Mouse (Mus musculus) brain, embryonic 14.5 days (tissue): ENCODE results near the gene Ess2. TPM values are rescaled to one million over a fixed set of nuclear protein-coding genes. Genes with fewer than 3 reads are reported as not detected.
A peak's percentile ranks its signal among the peaks of the same experiment; 100 is the strongest.

Source experiments
- DNase-seq: peaks from one replicate; pipeline ENCODE4 v3.0.0-alpha.2; 2011; ENCODE audit warnings: low read depth
- CTCF ChIP-seq: fragments of 200-500 bp; IDR thresholded peaks from 2 replicates; pipeline ENCODE4 v1.5.1; 2012; ENCODE audit warnings: inconsistent platforms, mild to moderate bottlenecking, moderate library complexity, borderline replicate concordance; ENCODE audit not compliant: insufficient read depth, insufficient read length; ENCODE audit errors: extremely low read depth
- POLR2A ChIP-seq: fragments of 200-500 bp; IDR thresholded peaks from 2 replicates; pipeline ENCODE4 v1.6.1; 2012; ENCODE audit warnings: mild to moderate bottlenecking, inconsistent platforms, borderline replicate concordance; ENCODE audit not compliant: poor library complexity, insufficient read depth, insufficient read length, severe bottlenecking; ENCODE audit errors: extremely low read depth
- polyA plus RNA-seq: library from polyadenylated mRNA; depleted of rRNA; stranded (reverse); fragments of >200 nt; gene quantifications from 2 replicates; pipeline ENCODE4 v1.2.3, GENCODE M21; 2012

The Ess2 gene
- polyA plus RNA-seq, 1 experiment = 51.9 TPM

DNA sequence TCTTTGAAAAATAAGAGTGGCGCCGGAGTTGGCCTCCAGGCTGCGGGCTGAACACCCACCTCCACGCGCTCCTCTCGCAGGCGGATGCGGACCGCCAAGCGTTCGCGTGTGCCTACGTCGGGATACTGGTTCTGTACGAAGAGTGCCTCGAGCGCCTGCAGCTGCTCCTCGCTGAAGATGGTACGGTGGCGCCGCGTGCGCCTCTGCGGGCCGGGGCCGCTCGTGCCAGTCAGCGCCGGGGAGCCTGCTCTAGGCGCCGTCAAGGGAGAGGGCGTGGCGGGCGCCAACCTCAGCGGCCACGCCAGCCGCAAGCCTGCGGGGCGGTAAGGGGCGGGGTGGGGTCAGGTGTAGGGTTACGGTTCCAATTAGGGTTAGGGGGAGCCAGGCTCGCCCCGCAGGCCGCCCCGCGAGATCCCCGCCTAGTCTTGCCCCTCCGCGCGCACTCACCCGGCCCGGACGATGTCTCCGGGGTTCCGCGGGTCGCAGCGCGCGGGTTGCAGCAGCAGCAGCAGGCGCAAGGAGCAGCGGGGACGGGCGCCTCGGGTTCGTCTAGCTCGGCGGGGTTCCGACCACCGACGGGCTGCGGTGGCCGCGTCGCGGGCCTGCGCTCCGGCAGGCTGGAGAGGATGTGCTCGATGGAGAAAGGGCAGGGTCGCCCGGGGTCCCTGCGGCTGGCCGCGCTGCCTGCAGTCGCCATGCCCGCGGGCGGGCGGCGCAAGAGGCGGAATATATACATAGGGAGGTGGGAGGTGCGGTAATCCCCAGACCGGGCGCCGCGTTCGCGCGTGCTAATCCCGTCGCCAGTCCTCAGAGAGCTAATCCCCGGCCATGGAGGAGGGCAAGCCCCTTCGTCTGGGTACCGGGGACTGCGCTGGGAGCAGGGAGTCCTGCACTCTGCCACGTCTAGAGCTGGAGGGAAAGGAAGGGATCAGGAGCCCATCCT, 3.4 kb upstream of the Ess2 start, which contains the start of gene Gsc2:
Gsc2 (minus strand) TSS at position 753 of the 943 bp plus-strand sequence.
- DNase-seq = peak; percentile 29
- TF ChIP-seq CTCF (no peak), POLR2A (no peak)

- DNase-seq = no peak
- TF ChIP-seq POLR2A = no peak
- TF ChIP-seq CTCF = no peak
These were observed 12.7 kb downstream of the Ess2 start, which contains the start of the genes Dgcr2 and Tssk2 for GRCm38 (mm10) chr16:17898462-17898861. Dgcr2 (minus strand) TSS chr16:17898562. Tssk2 (plus strand) TSS chr16:17898637.

DNA sequence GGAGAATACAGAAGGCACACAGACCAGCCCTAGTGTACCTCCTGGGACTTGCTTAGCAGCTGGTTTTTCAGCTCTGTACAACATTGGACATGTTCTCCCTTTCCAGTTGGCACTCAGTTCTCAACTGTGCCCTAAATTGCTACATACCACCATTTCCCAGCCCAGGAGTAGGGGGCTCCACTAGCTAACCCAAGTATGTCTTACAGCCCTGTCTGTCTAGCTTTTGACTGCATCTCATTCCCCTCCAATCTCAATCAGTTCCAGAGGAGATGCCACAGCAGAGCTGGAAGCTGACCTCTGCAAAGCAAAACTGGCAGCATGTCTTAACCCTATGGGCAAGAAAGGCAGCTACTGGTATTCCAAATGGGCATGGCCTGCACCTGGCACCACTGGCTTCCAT, 15.1 kb downstream of the Ess2 start:
- no peak for TF ChIP-seq POLR2A
- TF ChIP-seq CTCF = no peak

GRCm38 (mm10) chr16:17893923-17894322, 17.2 kb downstream of the Ess2 start, which contains the start of gene Tssk1:
Tssk1 (plus strand) TSS chr16:17894223.
- TF ChIP-seq POLR2A (no peak), CTCF (no peak)
- DNase-seq = no peak

More for the DNA sequence above, 15.1 kb downstream of the Ess2 start:
- no peak for DNase-seq

DNA sequence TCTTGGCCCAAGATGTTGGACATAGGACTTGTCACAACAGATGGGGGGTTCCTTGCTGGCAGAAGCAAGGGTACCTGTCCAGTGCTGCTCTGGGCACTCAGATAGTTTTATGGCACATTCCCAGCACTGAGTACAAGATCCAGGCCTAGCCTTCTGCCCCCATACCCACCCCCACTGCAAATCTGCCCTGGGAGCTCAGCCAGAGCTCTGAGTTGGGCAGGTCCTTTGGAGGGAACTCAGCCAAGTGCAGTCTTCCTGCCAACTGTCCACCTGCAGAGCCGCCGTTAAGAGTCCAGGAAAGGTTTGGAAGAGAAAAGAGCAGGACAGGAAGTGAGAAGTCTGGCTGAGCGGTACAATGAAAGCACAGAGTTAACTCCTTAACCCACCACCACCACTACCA, 18.5 kb downstream of the Ess2 start:
- DNase-seq = peak; percentile 16
- TF ChIP-seq POLR2A (no peak), CTCF (no peak)

DNA sequence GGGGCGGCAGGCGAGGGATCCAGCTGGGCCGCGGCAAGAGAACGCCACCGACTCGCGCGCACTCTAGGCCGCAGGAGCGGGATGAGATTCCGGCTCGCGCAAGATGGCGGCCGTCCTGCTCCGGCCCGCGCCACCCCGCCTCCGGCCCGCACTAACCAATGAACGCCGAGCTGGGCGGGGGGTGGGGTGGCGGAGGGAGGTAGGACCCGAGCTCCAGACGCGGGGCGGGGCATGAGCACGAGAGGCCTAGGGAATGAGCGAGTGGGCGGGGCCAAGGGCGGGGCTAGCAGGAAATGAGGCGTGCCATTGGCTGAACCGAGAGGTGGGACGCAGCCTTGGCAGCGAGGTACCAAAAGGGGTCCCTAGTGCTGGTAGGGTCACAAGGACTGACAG, 19.6 kb downstream of the Ess2 start, which contains the start of gene Gm20518:
Gm20518 (minus strand) TSS at position 105 of the 393 bp plus-strand sequence.
- TF ChIP-seq CTCF = peak; percentile 10; the same call in 1 of the 2 replicates
- TF ChIP-seq POLR2A = peak; percentile 96
- peak; percentile 99 for DNase-seq

GRCm38 (mm10) chr16:17890917-17891566, 20.1 kb downstream of the Ess2 start:
- TF ChIP-seq POLR2A = no peak
- TF ChIP-seq CTCF = no peak

GRCm38 (mm10) chr16:17890342-17890727, 20.8 kb downstream of the Ess2 start:
- peak; percentile 6 for DNase-seq
- TF ChIP-seq POLR2A (no peak), CTCF (no peak)

More at GRCm38 (mm10) chr16:17890917-17891566, 20.1 kb downstream of the Ess2 start:
- peak; percentile 81 for DNase-seq

- TF ChIP-seq POLR2A (no peak), CTCF (no peak)
- DNase-seq = no peak
These were observed 21.3 kb downstream of the Ess2 start for GRCm38 (mm10) chr16:17889689-17890341.

DNA sequence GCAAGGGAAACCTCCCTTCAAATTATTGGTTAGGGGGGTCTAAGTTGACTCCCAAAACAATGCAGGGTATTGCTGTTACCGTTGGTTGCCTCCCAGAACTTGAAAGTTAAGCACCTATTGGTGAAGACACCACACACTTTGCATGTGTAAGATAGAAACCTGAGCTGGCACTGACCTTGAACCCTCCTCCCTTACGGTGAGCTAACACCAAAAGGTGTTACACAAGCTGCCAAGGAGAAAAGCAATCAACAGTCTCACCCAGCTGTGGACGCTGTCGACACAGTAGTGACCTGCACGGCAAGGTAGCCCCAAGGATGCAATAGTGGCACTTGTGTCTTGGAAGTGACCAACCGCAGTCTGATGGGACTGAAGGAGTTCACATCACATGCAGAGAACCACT, 27.0 kb downstream of the Ess2 start:
- DNase-seq = no peak
- no peak for TF ChIP-seq POLR2A
- TF ChIP-seq CTCF = no peak
